Mouse (Mus musculus): Measurements from ENCODE around the gene Med4.
"Not testable (repeated sequence)": the region's sequence is repeated elsewhere in the genome, so short reads cannot be mapped to it uniquely, and the experiment has no call there.

The Med4 gene

DNA sequence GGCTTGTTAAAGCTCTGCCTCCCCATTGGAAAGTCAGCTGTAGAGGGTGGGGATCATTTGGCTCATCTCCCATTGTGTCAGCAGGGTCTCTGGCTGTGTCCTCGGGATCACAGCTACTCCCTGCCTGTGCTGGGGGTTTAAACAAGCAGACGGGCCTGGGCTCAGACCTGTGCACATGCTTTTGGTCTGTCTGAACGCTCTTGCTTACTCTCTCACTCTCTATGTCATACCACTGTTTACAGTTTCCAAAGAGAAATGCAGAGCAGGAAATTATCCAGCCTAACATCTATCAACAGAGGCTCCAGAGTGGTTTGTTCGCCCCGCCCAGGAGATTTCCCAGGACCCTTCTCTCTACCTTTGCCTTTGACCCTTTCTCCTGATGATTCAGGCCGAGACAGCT, 8.1 kb upstream of the Med4 start:
- DNase-seq (ENCODE audit: low spot score in 2 of 2) = no peak

DNA sequence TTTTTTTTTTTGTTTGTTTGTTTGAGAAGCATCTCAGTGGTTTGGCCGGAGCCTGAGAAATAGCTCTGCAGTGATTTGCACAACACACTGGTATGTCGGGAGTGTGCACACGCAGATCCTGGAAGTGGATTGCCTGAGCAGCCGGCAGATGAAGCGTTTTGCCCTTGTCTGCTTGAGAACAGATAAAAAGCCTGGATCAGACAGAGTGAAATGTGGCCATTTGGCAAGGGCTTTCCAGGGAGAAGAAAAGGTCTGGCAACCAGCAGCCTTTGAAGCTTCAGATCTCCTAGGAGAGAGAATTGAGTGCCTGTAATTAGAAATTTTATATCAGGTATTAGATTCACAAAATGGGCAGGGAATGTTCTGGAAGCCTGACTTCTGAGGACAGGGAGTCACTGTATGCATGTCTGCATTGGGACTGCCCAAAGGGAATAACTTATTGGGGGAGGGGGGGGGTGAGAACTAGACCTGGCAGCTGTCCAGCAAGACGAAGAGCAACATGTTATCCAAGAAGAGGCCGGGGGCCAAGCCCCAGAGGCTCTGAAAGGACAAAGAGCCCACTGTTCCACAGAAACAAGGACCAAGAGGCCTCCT, 7.1 kb upstream of the Med4 start:
- DNase-seq (ENCODE audit: low spot score in 2 of 2) = no peak

DNA sequence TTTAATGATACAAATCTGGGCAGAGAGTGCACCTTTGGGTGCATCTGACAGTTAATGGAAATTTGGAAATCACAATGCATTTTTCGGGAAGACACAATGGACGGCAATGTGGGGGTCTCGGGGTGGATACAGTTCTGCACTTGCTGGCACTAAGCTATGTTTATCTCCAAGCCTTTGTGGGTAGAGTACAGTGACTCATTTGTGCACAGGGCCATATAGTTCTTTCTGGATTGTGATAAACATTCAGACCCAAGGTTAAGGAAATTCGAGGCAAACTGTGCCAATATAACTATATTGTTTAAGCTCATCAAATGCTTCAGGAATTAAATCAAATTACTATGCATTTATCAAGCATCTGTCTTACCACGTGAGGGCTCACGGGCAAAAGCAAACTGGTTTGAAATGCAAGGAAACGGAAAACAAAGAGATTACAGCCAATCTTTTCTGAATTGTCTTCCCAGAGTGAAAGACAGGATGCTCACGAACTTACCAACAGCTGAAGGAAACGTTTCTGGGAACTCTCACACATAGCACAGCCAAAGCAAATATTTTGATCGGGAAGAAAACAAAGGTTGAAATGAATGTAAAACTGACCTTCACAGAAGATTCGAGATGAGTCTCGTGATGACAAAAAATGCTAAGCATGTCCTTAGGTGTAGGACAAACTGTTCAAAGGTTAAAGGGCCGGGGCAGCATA, 6.4 kb upstream of the Med4 start:
- no peak for DNase-seq (ENCODE audit: low spot score in 2 of 2)

DNA sequence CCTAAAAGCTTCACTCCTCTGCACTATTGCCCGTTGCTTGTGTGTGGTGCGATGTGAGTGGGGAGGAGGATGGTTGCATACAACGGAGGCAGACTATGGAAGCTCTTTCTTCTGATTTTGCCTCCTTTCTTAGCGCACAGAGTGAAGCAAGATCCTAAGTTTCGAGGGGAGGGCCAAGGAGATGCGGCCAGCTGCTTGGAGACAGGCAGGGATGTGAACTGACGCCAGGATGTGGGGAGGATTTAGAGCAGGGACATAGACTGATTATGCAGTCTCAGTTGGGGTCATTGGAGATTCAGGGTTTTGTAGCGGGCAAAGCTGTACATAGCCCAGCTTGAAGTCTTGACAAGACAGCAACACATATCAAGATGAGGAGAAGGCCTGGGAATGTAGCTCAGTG, 3.5 kb upstream of the Med4 start:
- no peak for DNase-seq (ENCODE audit: low spot score in 2 of 2)

DNA sequence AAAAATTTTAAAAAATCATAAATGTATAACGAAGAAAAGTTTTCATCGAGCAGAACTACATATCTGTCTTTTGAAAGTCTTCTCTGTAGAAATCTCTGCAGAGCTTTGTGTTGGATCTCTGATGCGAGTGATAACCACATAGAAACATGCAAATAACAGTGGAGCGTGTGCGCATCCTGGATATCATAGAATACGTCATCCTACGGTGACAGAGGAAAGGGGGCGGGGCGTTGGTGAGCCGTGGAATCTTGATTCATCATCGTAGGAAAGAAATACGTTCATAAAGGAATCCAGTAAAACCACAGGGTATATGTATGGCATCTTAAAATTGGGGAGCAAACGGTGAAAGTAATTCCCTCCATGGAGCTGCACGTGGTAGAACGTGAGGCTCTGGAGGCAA, 2.6 kb upstream of the Med4 start:
- DNase-seq (ENCODE audit: low spot score in 2 of 2) = no peak

DNA sequence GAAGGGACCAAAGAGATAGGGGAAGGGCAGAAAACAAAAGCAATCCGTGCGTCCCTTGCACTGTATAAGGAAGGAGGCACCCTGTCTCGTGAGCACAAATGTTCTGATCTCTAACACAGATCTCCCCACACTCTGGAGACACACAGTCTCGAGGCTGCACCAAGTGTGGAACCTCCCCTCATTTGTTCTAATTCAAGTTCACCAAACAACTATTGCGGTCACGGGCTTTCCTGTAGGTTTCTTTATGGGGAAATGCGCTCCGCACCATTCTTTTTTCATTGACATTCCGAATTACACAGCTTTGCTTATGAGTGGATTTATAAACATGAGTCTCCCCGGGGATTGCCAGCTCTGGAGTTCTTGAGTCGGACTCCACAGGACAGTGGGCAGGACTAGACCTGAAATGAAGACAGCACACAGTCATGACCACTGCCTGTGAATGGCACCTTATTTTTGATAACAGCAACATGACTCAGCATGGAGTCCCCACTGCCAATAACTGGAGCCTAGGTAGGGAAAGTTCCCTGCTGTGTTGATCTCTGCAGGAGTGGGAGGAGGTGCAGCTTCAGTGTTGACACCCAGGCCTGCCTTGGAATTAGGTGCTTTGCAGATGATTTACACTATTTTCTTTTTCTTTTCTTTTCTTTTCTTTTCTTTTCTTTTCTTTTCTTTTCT, 2.0 kb upstream of the Med4 start:
- DNase-seq (ENCODE audit: low spot score in 2 of 2) = no peak

DNA sequence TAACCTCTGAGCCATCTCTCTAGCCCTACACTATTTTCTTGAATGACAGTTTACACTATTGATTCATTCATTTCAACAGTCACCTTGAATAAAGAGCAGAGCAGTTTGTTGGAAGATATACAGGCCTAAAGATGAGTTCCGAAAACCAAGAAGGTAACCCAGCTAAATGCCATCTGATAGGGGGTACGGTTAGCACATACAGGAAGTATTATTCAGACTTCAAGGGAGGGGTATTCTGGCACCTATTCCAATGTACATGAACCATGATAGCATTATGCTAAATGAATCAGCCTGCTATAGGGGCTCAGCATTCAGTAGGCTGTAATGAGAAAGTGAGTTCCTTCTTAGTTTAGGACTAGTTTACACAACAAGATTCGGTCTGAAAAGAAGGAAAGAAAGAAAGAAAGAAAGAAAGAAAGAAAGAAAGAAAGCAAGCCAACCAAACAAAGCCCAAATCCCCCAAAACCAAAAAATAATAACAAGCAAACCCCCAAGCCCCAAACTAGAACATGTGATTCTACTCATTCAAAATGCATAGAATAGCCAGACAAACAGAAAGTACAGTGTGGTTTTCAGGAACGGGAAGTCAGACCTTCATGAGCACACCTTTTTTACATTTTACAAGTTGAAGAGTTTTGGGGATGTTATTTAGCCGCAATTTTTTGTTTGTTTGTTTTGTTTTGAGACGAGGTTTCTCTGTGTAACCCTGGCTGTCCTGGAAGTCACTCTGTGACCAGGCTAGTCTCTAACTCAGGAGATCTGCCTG, 1.0 kb upstream of the Med4 start:
- DNase-seq (ENCODE audit: low spot score in 2 of 2) = no peak

DNA sequence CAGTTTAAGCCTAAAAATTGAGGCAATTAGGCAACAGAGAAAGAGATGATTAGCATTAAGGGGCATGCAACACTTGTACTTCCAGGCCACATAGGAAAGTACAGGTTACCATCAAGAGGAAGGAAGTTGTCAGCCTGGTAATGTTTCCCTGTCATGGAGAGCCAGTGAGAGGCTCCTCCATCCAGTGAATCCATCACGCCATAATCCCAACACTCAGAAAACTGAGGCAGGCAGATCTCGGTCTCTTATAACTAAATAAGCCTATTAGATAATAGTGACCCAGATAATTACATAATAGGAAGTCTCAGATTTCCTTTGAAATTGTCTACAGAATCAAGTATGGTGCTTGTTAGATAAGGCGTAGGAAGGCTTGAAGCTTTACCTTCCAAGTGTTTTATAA, 14.3 kb downstream of the Med4 start:
- DNase-seq (ENCODE audit: low spot score in 2 of 2) = no peak

DNA sequence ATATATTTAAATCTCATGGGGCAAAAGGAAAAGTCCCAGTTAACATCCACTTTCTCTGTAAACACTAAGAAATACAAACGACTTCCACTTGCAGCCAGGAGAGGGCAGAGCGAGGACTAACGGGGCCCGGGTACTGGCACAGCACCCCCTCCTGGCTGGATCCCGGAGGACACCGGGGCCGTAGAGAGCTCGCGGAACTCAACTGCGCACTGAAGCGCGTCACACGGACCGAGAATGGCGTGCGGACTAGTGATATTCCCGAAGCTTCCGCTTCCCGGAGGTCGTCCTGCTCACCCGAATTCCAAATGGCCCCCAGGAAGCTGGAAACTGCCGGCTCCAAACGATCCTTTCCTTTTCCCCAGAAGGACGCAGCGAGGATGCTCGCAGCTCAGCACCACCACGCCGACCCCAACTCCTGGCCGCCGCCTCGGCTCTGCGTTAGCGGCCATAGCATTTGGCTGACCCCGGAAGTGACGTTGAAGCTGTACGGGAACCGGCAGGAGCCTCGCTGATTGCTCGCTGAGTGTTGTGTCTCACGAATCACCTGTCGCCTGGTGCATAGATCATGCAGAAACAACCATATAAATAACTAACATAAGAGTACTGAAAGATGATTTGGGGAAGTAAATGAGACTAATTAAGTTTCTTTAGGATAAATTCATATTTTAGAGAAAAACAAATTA, 15.1 kb downstream of the Med4 start, which contains the start of gene Sucla2:
Gene Sucla2, plus strand, starts transcription at position 554 of the 683 bp plus-strand sequence.
- peak; percentile 88 to 96 for DNase-seq (ENCODE audit: low spot score in 2 of 2)

DNA sequence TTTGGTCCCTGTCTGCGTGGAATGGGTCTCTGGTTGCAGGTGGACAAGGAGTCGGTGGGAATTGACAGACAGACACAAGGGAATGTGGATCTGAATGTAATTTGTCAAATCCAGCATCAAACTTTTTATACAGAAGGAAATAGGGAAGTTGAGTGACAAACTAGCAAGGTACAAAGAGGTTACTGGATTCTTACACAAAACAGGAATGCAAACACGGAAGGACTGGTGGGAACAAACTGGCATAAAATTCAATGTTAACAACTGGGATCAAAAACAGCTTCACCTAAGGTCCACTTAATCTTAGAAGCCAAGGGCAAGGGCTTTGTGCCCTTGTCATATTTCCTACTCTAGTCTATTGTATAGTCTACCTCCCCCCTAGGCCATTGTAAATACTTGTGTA, 18.8 kb downstream of the Med4 start:
- DNase-seq (ENCODE audit: low spot score in 2 of 2) = not testable (repeated sequence)

DNA sequence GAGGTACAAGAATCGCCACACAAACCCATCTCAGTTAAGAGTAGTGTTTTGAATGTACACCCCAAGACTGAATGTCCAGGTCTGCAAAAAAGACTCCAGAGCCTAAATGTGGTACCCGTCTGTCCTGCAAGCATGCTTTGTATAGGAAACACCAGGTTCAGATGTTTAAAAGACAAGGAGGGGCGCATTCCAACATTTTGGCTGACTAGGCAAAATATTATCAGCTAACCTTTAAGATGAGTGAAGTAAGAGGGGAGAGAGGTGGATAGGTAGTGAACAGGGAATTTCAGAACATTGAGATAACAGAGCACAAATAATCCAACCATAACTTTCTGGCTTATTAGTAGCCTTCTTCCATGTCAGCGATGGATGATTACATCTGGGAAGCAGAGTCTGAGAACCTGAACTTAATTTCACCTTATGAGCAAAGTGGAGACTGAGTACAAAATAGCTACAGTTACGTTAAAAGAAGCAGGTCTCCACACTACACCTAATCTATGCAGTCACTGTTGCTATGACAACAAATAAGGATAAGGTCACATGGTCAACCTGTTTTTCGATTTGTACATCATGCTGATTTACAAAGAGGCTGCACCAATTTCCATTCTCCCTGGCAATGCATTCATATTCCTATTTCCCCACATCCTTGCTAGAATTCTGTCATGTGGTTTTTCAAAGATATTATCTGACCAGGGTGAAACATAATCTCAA, 24.1 kb downstream of the Med4 start:
- no peak for DNase-seq (ENCODE audit: low spot score in 2 of 2)

DNA sequence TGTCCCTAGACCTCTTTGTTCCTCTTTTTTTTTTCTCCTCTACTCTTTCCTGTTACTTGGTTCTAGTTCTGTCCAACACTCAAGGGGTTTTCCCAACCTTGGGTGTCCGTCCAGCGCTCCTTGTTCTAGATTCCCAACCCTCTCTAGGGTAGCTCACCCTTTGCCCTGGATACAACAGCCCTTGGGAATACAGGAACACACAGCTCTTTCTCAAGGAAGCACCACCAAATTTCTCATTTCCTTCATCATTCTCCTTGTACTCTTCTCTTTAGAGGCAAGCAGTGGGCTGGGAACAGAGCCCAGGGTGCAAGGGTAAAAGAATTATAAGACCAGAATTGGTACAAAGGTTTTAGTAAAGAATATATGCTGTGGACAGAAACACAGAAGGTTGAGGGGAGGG, 25.8 kb downstream of the Med4 start:
- no peak for DNase-seq (ENCODE audit: low spot score in 2 of 2)

DNA sequence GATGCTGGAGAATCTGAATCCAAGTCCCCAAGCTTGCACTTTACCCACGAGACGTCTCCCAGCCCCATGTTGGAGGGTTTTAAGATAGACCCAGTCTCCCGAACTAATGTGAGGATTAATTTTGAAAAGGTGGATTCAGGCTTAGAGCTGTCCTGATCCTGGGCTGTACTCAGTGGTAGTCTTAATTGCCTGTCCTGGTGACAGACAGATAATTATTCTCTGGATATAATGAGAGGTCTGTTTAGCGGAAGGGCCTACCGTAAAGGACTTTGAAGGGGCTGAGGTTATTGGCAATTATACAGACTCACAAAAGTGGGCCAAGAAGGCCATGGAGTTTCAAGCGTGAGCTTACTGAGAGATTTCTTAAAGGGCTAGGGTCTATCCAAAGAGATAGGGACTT, 34.0 kb downstream of the Med4 start:
- no peak for DNase-seq (ENCODE audit: low spot score in 2 of 2)

DNA sequence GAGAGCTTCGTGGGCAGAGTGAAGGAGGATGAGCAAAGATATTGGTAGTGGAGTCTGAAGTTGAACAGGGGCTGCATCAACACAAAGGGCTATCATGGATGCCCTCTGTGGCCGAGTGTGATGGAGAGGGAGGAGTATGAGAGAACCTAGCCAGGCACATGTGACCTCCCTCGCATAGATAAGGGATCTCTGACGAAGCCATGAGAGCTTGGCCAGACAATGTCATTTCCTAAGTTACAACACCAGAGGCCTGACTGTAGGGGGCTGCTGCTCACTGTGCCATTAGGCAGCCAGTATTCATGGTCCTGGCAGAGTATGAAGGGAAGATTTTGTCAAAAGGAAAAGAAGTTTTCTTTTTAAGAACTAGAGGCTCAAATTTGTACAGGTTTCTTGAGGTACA, 37.2 kb downstream of the Med4 start:
- no peak for DNase-seq (ENCODE audit: low spot score in 2 of 2)

DNA sequence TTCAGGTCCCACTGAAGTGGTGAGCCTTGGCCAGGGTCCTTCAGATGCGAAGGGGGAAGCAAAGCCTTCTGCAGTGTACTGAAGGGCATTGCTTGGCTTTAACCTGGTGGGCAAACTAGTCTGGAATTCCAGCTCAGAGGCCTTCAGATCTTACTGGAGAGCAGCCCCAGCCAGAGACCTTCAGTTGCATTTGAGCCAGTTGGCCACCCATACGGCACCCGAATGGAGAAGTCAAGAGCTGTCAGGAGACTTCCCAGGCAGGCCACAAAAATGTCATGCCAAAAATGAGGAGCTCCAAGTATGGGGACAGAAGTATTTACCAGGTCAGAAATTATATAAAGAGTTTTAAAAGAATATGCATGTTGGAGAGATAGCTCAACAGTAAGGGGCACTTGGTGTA, 38.2 kb downstream of the Med4 start, which contains the start of gene Nudt15:
Gene Nudt15, minus strand, starts transcription at position 192 of the 400 bp plus-strand sequence.
- DNase-seq (ENCODE audit: low spot score in 2 of 2) = no peak

DNA sequence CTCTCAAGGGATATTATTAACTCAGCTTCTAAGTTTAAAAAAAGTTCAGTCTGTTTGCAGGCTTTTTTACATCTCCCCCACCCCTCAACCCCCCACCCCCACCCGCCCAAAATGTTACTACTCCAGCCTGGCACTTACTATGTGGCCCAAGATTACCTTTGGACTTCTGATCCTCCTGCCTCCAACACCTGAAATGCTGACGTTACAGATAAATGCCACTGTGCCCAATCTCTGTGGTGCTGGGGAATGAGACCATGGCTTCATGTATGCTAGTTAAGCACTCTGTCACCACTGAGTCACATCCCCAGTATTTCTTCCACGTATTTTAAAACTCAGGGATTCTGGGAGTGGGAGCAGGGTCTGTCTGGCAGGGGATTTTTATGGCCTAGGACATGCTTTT, 40.5 kb downstream of the Med4 start:
- DNase-seq (ENCODE audit: low spot score in 2 of 2) = no peak

DNA sequence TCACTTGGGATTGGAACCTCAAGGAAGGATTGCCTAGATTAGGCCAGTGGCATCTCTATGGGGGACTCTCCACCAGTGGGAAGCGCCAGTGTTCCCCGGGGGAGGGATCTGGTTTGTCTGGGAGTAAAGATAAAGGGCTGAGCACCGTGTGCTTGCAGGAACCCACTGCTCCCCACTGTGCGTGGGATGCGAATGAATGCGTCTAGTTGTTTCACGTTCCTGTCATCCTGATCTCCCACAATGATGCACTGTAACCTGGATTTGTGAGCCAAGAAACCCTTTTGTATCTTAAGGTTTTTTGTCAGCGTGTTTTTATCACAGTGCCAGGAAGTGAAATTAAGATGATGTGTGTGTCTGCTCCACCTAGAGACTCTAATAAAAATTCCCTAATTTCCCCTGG, 40.9 kb downstream of the Med4 start:
- no peak for DNase-seq (ENCODE audit: low spot score in 2 of 2)

DNA sequence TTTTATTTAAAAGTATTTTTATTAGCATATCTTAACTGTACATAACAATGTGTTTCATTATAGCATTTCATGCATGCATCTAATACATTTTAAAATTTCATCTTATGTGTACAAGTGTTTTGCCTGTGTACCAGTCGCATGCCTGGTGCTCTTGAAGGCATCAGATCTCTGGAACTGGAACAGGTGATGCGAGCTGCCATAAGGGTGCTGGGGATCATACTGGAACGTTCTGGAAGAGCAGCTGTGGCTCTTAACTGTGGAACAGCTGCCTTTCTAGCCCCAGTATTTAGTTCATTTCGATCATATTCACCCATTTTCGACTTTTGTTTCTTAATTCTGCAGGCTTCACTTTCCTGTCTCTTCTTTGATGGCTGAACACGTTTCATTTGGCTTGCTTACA, 41.3 kb downstream of the Med4 start:
- no peak for DNase-seq (ENCODE audit: low spot score in 2 of 2)

DNA sequence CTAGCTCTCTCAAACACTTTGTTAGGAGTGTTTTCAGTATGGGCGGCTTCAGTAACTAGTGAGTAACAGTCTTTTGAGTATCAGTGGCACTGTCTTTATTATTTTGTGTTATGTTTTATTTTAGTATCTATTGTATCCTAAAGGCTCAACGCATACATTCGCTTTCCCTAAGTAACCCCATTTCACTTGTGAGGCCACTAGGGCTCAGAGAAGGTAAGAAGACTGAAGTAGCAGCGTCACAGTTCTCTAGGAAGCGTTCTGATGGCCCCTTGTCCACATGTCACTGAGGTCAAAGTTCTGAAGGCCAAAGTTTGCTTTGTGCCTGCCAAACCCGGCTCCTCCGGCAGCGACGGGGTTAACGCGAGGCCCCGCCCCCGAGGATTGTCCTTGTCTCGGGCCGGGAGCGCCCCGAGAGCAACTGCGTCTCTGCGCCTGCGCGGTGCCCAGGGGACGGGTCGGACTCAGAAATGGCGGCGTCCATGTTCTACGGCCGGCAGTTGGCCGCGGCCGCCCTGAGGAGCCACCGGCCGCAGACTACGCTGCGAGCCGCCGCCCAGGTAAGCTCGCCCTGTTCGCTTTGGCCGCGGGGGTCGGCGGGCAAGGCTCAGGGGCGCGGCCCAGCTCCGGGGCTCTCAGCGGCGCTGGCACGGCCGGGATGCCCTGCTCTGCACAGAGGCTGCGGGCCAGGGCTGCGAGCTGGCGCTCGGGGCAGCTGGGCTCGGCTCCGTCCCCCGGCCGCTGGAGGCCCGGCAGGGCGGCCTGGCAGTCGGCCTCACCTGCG, 42.7 kb downstream of the Med4 start:
- DNase-seq (ENCODE audit: low spot score in 2 of 2) = peak; percentile 85 to 95

DNA sequence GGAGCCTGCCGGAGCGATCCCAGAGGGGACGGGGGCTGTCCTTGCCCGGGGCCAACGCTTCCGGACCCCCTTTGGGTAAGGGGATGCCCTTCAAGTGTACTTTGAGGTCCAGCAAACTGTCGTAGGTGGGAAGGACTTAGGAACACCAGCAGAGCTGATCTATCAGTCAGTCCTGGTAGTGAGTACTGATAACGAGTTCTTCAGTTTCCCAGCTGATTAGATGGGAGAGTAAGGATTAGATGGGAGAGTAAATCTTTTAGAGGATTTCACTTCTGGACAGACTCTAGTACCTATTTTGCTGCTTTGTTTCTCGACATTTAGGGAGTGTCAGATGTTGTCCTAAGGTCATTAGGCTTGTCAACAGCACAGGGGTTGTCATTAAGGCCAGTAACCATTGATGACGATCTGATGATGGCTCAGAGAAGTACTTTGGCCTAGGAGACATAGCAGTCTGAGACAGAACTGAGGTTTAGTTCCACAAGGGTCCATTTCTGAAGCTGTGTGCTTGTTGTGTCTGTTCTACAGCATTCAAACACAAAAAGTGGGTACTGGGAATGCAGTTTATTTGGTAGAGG, 43.4 kb downstream of the Med4 start:
- DNase-seq (ENCODE audit: low spot score in 2 of 2) = no peak
